Mouse (Mus musculus): ENCODE data around the gene Nyx.
"Not testable (repeated sequence)": the region's sequence is repeated elsewhere in the genome, so short reads cannot be mapped to it uniquely, and the experiment has no call there.

The Nyx gene

GRCm38 (mm10) chrX:13465810-13466209 lies at the start of gene Nyx:
Nyx (plus strand) TSS chrX:13466110.
- no peak for DNase-seq (ENCODE audit: low read depth, low spot score)

- no peak for DNase-seq (ENCODE audit: low read depth, low spot score)
Measured at GRCm38 (mm10) chrX:13422047-13422446, 43.9 kb upstream of the Nyx start.

GRCm38 (mm10) chrX:13431421-13431820 lies 34.5 kb upstream of the Nyx start:
- DNase-seq (ENCODE audit: low read depth, low spot score): no peak

GRCm38 (mm10) chrX:13436042-13436441 lies 29.9 kb upstream of the Nyx start:
- DNase-seq (ENCODE audit: low read depth, low spot score): not testable (repeated sequence)

- not testable (repeated sequence) for DNase-seq (ENCODE audit: low read depth, low spot score)
Measured at GRCm38 (mm10) chrX:13456544-13456943, 9.4 kb upstream of the Nyx start.

- no peak for DNase-seq (ENCODE audit: low read depth, low spot score)
Measured at GRCm38 (mm10) chrX:13458766-13459165, 7.1 kb upstream of the Nyx start.

GRCm38 (mm10) chrX:13461266-13462261 lies 4.3 kb upstream of the Nyx start:
- peak; percentile 45 for DNase-seq (ENCODE audit: low read depth, low spot score)

- DNase-seq (ENCODE audit: low read depth, low spot score): no peak
Measured at GRCm38 (mm10) chrX:13462982-13463517, 2.9 kb upstream of the Nyx start.

GRCm38 (mm10) chrX:13466681-13467080 lies 771 bp downstream of the Nyx start:
- DNase-seq (ENCODE audit: low read depth, low spot score): no peak

- DNase-seq (ENCODE audit: low read depth, low spot score): no peak
Measured at GRCm38 (mm10) chrX:13467121-13467571, 1.2 kb downstream of the Nyx start.

- peak; percentile 74 for DNase-seq (ENCODE audit: low read depth, low spot score)
Measured at GRCm38 (mm10) chrX:13469160-13470116, 3.5 kb downstream of the Nyx start.

GRCm38 (mm10) chrX:13471925-13472324 lies 6.0 kb downstream of the Nyx start:
- no peak for DNase-seq (ENCODE audit: low read depth, low spot score)

GRCm38 (mm10) chrX:13472751-13473225 lies 6.9 kb downstream of the Nyx start:
- DNase-seq (ENCODE audit: low read depth, low spot score): no peak

- no peak for DNase-seq (ENCODE audit: low read depth, low spot score)
Measured at GRCm38 (mm10) chrX:13475382-13475781, 9.5 kb downstream of the Nyx start.

- no peak for DNase-seq (ENCODE audit: low read depth, low spot score)
Measured at GRCm38 (mm10) chrX:13477596-13477995, 11.7 kb downstream of the Nyx start.

GRCm38 (mm10) chrX:13478298-13478697 lies 12.4 kb downstream of the Nyx start:
- no peak for DNase-seq (ENCODE audit: low read depth, low spot score)

GRCm38 (mm10) chrX:13479570-13479969 lies 13.7 kb downstream of the Nyx start:
- DNase-seq (ENCODE audit: low read depth, low spot score): no peak

GRCm38 (mm10) chrX:13482576-13482975 lies 16.7 kb downstream of the Nyx start:
- no peak for DNase-seq (ENCODE audit: low read depth, low spot score)

- no peak for DNase-seq (ENCODE audit: low read depth, low spot score)
Measured at GRCm38 (mm10) chrX:13484447-13484846, 18.5 kb downstream of the Nyx start.

GRCm38 (mm10) chrX:13489001-13489400 lies 23.1 kb downstream of the Nyx start:
- no peak for DNase-seq (ENCODE audit: low read depth, low spot score)

GRCm38 (mm10) chrX:13489761-13490160 lies 23.9 kb downstream of the Nyx start:
- DNase-seq (ENCODE audit: low read depth, low spot score): no peak

All from telencephalon, adult 2 months (tissue).